Mouse (Mus musculus) forebrain, embryonic 10.5 days (tissue): ENCODE data around the gene Elmo1. TPM values are rescaled to one million over a fixed set of nuclear protein-coding genes. Genes with fewer than 3 reads are reported as not detected.

Experiments
- DNase-seq: peaks from one replicate; pipeline ENCODE4 v3.0.0-alpha.2; 2017; ENCODE audit warnings: low spot score; ENCODE audit errors: extremely low spot score
- H3K27ac ChIP-seq: fragments of 300-500 bp; sonication (generic); 2 replicates; pipeline ENCODE4 v1.5.1; 2016; ENCODE audit warnings: mild to moderate bottlenecking
- H3K27me3 ChIP-seq: fragments of 300-500 bp; sonication (generic); 2 replicates; pipeline ENCODE4 v1.6.1; 2016; ENCODE audit warnings: mild to moderate bottlenecking; ENCODE audit not compliant: poor library complexity, severe bottlenecking
- H3K36me3 ChIP-seq: fragments of 300-500 bp; sonication (generic); replicated peaks from 2 replicates; pipeline ENCODE4 v1.6.1; 2016; ENCODE audit warnings: mild to moderate bottlenecking, moderate library complexity
- H3K4me1 ChIP-seq: fragments of 300-500 bp; sonication (generic); 2 replicates; pipeline ENCODE4 v1.6.1; 2016
- H3K4me3 ChIP-seq: fragments of 300-500 bp; sonication (generic); 2 replicates; pipeline ENCODE4 v1.5.1; 2016; ENCODE audit warnings: mild to moderate bottlenecking, moderate library complexity
- H3K9me3 ChIP-seq: fragments of 300-500 bp; sonication (generic); 2 replicates; pipeline ENCODE4 v1.6.1; 2016; ENCODE audit warnings: mild to moderate bottlenecking, moderate library complexity
- WGBS: fragments of 180-500 bp; shearing (Covaris S2); methylation state at CpG from one replicate; pipeline ENCODE4 v1.1.7; 2016; 5-methylcytosine and 5-hydroxymethylcytosine counted together
- polyA plus RNA-seq: library from polyadenylated mRNA; unstranded; fragments of >200 nt; fragmentation: Nextera tagmentation; extraction: Ambion mirVana; gene quantifications from 2 replicates; pipeline ENCODE4 v1.2.1, GENCODE M21; 2016

Gene Elmo1
- polyA plus RNA-seq, 1 experiment from 2014 or later: 8.9 TPM

- Histone ChIP-seq H3K4me1 (no peaks in the 10 kb centered on the region), H3K36me3 (no peaks in the 10 kb centered on the region), H3K9me3 (no peaks in the 10 kb centered on the region), H3K4me3 (no peak overlapping the region), H3K27ac (no peak overlapping the region), H3K27me3 (no peaks in the 10 kb centered on the region)
- no peak for DNase-seq
- WGBS: 85% methylated on average over 8 of the region's 8 CpGs
Observed at GRCm38 (mm10) chr13:20489698-20490417, 399.5 kb downstream of the Elmo1 start.

DNA sequence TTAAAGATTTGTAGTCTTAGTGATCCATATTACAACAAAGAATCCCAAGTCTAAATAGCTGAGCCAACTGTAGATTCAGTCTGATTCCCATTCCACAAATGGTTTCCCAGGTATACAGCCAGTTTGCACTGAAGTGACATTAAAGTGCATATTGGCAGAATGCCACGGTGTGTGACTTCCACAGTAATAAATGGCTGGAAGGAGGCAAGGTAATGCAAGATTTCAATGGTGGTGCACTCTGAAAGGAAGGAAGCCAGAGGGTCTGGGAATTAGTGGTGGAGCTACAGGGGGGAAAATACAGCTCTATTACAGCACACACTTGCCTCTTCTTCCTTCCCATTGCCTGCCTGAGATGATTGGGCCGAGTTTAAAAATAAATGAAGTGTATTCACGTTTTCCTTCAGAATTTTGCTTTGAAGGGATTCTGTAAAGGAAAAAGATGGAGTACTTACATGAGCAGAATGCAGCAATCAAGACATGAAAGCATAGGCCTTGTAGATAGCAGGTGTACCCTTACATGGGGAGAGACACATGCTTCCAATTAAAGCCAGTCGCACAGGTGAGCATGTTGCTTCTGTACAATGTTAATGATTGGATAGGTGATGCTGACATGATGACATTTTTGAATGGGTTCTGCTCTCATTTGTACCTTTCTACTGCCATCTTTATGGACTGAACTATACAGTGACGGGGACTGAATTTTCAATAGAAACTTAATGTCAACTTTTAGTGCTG, 400.6 kb downstream of the Elmo1 start:
- Histone ChIP-seq H3K4me3 (no peak overlapping the region), H3K9me3 (no peaks in the 10 kb centered on the region), H3K27ac (no peak overlapping the region), H3K36me3 (no peaks in the 10 kb centered on the region), H3K27me3 (no peaks in the 10 kb centered on the region), H3K4me1 (no peaks in the 10 kb centered on the region)
- DNase-seq: no peak
- 92% methylated on average over 5 of the region's 5 CpGs for WGBS

DNA sequence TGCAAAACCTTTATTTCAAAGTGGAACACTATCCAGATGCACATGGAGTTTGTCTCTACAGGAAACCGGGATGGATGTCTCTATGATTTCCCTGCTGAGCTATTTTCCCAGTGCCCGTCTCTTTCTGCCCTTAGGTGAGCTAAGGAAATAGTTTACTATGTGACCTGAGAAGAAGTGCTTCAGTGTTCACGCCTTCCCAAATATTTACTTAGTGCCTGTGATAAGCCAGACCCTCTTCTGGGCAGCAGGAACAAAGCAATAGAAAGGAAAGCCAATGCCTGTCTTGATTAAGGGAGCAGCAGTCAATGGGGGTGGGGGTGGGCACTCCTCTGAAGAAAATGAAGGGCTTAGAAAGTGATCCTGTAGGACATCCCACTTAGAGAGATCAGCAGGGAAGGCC, 401.3 kb downstream of the Elmo1 start:
- Histone ChIP-seq H3K27ac (no peak overlapping the region), H3K27me3 (no peaks in the 10 kb centered on the region), H3K36me3 (no peaks in the 10 kb centered on the region), H3K4me1 (no peaks in the 10 kb centered on the region), H3K9me3 (no peaks in the 10 kb centered on the region), H3K4me3 (no peak overlapping the region)
- 75% methylated on average over 3 of the region's 3 CpGs for WGBS
- DNase-seq: no peak

DNA sequence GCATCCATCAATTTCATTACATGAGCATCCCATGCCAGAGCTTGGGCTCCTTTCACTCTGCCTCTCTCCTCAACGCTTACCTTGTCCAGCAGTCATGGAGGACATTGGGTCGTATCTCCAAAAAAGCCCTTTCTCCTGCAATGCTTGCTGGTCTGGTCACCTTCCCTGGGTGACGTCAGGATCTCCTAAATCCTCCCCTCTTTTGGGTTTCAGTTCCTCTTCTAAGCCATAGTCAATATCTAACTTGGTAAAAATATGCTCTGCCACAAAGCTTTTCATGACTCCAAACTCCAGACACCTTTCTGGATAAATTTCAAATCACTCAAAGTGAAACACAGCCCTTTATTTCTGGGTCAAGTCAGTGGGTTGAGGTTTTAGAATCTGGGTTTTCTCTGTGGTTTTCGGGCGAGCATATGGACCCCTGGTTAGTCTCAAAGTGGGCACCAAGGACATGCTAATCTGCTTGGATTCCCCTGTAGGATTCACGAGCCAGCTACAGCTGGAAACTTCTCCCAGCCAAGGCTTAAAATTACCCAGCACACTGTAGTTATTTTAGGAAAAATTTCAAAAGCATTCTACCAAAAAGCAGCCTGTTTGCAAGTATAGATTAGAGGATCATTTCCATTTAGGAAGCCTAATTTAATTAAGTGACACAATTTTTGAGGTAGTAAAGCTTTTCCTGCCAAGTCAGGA, 403.8 kb downstream of the Elmo1 start:
- no peak for DNase-seq
- H3K27me3 ChIP-seq: no peaks in the 10 kb centered on the region
- H3K4me1 ChIP-seq: no peaks in the 10 kb centered on the region
- no peaks in the 10 kb centered on the region for H3K36me3 ChIP-seq
- H3K4me3 ChIP-seq: no peak overlapping the region
- no peak overlapping the region for H3K27ac ChIP-seq
- WGBS: 84% methylated on average over 6 of the region's 6 CpGs
- H3K9me3 ChIP-seq: no peaks in the 10 kb centered on the region

- Histone ChIP-seq H3K36me3 (no peaks in the 10 kb centered on the region), H3K4me3 (no peak overlapping the region), H3K27me3 (no peaks in the 10 kb centered on the region), H3K4me1 (no peaks in the 10 kb centered on the region; the same call in 1 of the 2 replicates), H3K9me3 (no peaks in the 10 kb centered on the region), H3K27ac (no peak overlapping the region)
- no peak for DNase-seq
Observed at GRCm38 (mm10) chr13:20501923-20502322, 411.5 kb downstream of the Elmo1 start.

DNA sequence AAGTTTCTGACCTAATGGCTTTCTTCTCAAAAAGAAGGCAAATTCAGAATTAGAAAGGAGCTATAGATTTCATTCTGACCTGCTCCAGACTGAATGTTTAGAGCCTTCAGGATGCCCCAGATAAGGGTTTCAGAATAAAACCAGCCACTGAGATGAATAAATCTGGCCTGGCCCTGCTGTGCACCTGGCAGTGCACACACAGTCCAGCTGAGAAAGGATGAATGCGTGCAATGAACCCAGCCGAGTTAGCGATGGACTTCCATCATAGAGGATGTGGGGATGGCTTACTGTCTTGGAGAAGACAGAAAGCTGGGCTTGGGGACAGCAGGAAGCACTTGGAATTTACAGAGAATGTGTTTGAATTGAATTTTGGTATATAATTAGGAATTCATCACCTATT, 413.0 kb downstream of the Elmo1 start:
- DNase-seq: no peak
- no peaks in the 10 kb centered on the region; the same call in 1 of the 2 replicates for H3K4me1 ChIP-seq
- no peak overlapping the region for H3K27ac ChIP-seq
- WGBS: 80% methylated on average over 3 of the region's 3 CpGs
- H3K27me3 ChIP-seq: no peaks in the 10 kb centered on the region
- no peaks in the 10 kb centered on the region for H3K36me3 ChIP-seq
- H3K9me3 ChIP-seq: no peaks in the 10 kb centered on the region
- H3K4me3 ChIP-seq: no peak overlapping the region

GRCm38 (mm10) chr13:20507381-20508129, 417.2 kb downstream of the Elmo1 start:
- no peaks in the 10 kb centered on the region for H3K36me3 ChIP-seq
- H3K9me3 ChIP-seq: no peaks in the 10 kb centered on the region
- H3K27ac ChIP-seq: no peak overlapping the region
- WGBS: 72% methylated on average over 10 of the region's 10 CpGs
- H3K4me3 ChIP-seq: no peak overlapping the region
- H3K27me3 ChIP-seq: no peaks in the 10 kb centered on the region
- DNase-seq: no peak
- peaks cover 1% of the 10 kb centered on the region; the same call in 1 of the 2 replicates for H3K4me1 ChIP-seq

- Histone ChIP-seq H3K36me3 (no peaks in the 10 kb centered on the region), H3K4me3 (no peak overlapping the region), H3K9me3 (no peaks in the 10 kb centered on the region), H3K4me1 (peaks cover 4% of the 10 kb centered on the region; the same call in 1 of the 2 replicates), H3K27me3 (no peaks in the 10 kb centered on the region), H3K27ac (no peak overlapping the region)
- 95% methylated on average over 4 of the region's 4 CpGs for WGBS
- no peak for DNase-seq
Observed at GRCm38 (mm10) chr13:20511026-20511425, 420.6 kb downstream of the Elmo1 start.

- Histone ChIP-seq H3K4me3 (no peak overlapping the region), H3K4me1 (peaks cover 4% of the 10 kb centered on the region; the same call in 1 of the 2 replicates), H3K9me3 (no peaks in the 10 kb centered on the region), H3K27ac (no peak overlapping the region), H3K36me3 (no peaks in the 10 kb centered on the region), H3K27me3 (no peaks in the 10 kb centered on the region)
- no peak for DNase-seq
- WGBS: 76% methylated on average over 10 of the region's 10 CpGs
Observed at GRCm38 (mm10) chr13:20512317-20513240, 422.2 kb downstream of the Elmo1 start.

DNA sequence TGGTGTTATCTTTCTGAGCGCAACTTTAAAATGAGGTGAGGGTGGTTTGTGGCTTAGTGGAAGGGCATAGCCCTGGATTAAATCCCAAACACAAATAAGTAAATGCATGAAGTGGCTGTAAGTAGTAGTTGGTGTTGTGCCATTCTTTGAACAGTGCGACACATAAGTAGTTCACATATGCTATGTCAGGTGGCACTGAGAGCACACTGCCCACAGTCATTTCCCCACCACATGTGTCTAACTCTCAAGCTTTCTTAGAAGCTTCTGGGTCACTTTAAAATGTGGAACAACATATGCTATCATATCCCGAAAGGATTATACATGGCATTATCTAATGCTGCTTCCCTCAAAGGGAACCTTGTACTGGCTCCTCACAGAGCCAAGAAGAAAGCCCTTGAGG, 424.3 kb downstream of the Elmo1 start:
- H3K4me1 ChIP-seq: peaks cover 4% of the 10 kb centered on the region; the same call in 1 of the 2 replicates
- 92% methylated on average over 3 of the region's 3 CpGs for WGBS
- DNase-seq: no peak
- no peak overlapping the region for H3K4me3 ChIP-seq
- H3K27ac ChIP-seq: no peak overlapping the region
- H3K36me3 ChIP-seq: no peaks in the 10 kb centered on the region
- H3K27me3 ChIP-seq: no peaks in the 10 kb centered on the region
- H3K9me3 ChIP-seq: no peaks in the 10 kb centered on the region

DNA sequence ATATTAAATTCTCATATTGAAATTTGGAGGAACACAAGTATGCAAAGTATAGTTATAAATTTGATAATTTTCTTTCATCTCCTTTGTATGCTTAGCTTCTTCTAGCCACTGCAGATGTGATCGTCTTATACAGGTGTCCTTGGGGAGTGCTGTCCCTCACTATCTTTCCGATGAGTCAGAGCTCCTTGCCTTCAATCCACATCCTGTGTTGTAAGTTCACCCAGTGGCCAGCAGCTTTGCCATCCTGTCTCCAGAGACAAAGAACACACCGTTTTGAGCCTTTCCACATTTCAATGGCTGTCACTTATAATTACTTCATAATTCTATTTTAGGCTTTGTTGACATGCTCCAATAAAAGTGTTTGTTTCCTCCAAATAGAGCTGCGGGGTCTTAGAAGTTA, 425.7 kb downstream of the Elmo1 start:
- no peak overlapping the region for H3K27ac ChIP-seq
- no peaks in the 10 kb centered on the region for H3K36me3 ChIP-seq
- H3K27me3 ChIP-seq: no peaks in the 10 kb centered on the region
- peaks cover 4% of the 10 kb centered on the region; the same call in 1 of the 2 replicates for H3K4me1 ChIP-seq
- H3K4me3 ChIP-seq: no peak overlapping the region
- 89% methylated on average over 4 of the region's 4 CpGs for WGBS
- H3K9me3 ChIP-seq: no peaks in the 10 kb centered on the region
- no peak for DNase-seq
